Mouse (Mus musculus): ENCODE measurements around the gene Cntnap3. TPM values are rescaled to one million over a fixed set of nuclear protein-coding genes. Genes with fewer than 3 reads are reported as not detected.
"Not testable (repeated sequence)": the region's sequence is repeated elsewhere in the genome, so short reads cannot be mapped to it uniquely, and the experiment has no call there.

The Cntnap3 gene
- polyA plus RNA-seq (2012; rRNA removed): 0.01 TPM in 1 of 2 replicates, not detected in the other

DNA sequence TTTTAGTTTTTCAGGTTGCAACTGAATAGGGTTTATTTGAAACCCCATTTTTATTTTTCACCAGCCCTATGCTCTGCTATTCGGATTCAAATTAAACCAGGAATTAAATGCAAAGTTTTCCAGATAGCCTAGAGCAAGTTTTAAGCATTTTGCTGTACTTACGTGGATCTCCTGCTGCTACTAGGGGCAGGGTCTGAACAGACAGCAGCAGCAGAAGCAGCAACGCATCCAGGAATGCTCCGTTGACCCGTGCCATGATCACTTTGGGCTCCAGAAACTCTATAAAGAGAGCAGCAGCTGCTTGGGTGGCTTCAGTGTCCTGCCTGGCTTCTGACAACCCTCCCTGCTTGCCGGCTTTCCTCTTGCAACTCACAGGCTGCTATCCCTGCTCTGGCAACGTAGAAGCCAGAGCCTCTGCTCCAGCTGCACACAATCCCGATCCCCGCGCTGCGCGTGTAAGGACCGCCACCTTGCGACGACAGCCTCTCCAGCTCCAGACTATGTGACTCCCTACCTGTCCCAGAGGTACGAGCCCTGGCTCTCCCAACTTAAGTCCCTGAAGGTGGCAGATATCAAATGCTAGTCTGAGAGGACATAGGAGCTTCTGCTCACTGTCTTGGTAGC, at the start of gene Cntnap3:
TSS of gene Cntnap3 (minus strand) at position 371 of the 624 bp plus-strand sequence.
- Histone ChIP-seq H3K36me3 (ENCODE audit: control insufficient read depth, insufficient read depth, low read length) (no peaks in the 10 kb centered on the region), H3K4me3 (ENCODE audit: extremely low read depth, insufficient read depth, insufficient read length) (no peak within 1 kb of the TSS), H3K27ac (ENCODE audit: insufficient read depth, low read length) (no peak within 1 kb of the TSS), H3K27me3 (ENCODE audit: control insufficient read depth, insufficient read depth, low read length) (no peaks in the 10 kb centered on the region), H3K4me1 (ENCODE audit: control insufficient read depth, insufficient read depth, insufficient read length) (no peaks in the 10 kb centered on the region)
- no peak for DNase-seq (ENCODE audit: low read depth in 1 of 2, low spot score in 2 of 2)
- 19% methylated on average over 16 of the region's 16 CpGs for WGBS
- TF ChIP-seq POLR2A (IDR thresholded peaks at IDR 0.05; ENCODE audit: low read depth, low read length): no peak
- no peak for TF ChIP-seq CTCF (IDR thresholded peaks at IDR 0.05; ENCODE audit: extremely low read depth, insufficient read depth, insufficient read length, insufficient replicate concordance)

DNA sequence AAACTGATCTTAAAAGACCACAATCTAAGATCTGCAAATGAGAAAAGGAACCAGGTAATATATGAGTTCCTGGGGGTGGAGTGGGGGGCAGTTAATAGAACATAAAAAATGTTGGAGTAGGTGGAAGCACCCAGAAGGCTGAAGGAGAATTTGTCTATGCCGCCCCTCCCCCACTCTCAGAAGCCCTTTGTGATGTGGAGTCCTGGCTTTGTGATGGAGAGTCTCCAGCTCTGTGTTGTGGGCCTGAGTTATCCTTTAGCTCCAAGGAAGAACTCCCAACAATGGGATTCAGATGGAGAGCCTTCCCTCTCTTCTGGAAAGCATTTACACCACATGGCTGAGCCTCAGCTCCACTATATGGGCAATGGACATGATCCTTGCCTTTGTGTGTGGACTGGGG, 13.4 kb upstream of the Cntnap3 start, which contains the start of gene Spata31:
TSS of gene Spata31 (plus strand) at position 216 of the 400 bp plus-strand sequence.
- no peak for DNase-seq (ENCODE audit: low read depth in 1 of 2, low spot score in 2 of 2)
- H3K4me1 ChIP-seq (ENCODE audit: control insufficient read depth, insufficient read depth, insufficient read length): no peaks in the 10 kb centered on the region
- H3K36me3 ChIP-seq (ENCODE audit: control insufficient read depth, insufficient read depth, low read length): no peaks in the 10 kb centered on the region
- no peak within 1 kb of the TSS for H3K27ac ChIP-seq (ENCODE audit: insufficient read depth, low read length)
- 67% methylated on average over 1 of the region's 1 CpGs for WGBS
- no peak within 1 kb of the TSS for H3K4me3 ChIP-seq (ENCODE audit: extremely low read depth, insufficient read depth, insufficient read length)
- H3K27me3 ChIP-seq (ENCODE audit: control insufficient read depth, insufficient read depth, low read length): no peaks in the 10 kb centered on the region
- TF ChIP-seq CTCF (IDR thresholded peaks at IDR 0.05; ENCODE audit: extremely low read depth, insufficient read depth, insufficient read length, insufficient replicate concordance): no peak

DNA sequence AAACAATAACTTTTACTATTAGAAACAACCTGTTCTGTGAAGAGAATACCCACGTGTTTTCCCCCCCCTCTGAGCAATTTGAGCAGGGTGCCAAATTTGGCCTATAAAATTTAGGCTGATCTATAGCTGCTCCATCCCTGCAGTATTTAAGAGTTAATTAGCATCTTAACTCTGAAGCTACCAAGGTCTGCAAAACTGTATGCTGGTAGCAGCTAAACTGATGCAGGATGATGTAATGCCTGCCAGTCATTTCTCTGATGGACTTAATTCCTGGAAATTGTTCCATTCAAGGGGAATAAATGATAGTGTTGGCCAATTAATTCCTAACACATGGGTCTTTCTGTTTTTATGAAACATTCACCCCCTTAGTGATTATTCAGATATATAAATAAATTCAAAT, 623 bp downstream of the Cntnap3 start:
- H3K4me3 ChIP-seq (ENCODE audit: extremely low read depth, insufficient read depth, insufficient read length): no peak overlapping the region
- H3K27ac ChIP-seq (ENCODE audit: insufficient read depth, low read length): no peak overlapping the region
- H3K36me3 ChIP-seq (ENCODE audit: control insufficient read depth, insufficient read depth, low read length): no peaks in the 10 kb centered on the region
- no peak for DNase-seq (ENCODE audit: low read depth in 1 of 2, low spot score in 2 of 2)
- H3K4me1 ChIP-seq (ENCODE audit: control insufficient read depth, insufficient read depth, insufficient read length): no peaks in the 10 kb centered on the region
- no peaks in the 10 kb centered on the region for H3K27me3 ChIP-seq (ENCODE audit: control insufficient read depth, insufficient read depth, low read length)
- WGBS: 50% methylated on average over 1 of the region's 1 CpGs
- no peak for TF ChIP-seq CTCF (IDR thresholded peaks at IDR 0.05; ENCODE audit: extremely low read depth, insufficient read depth, insufficient read length, insufficient replicate concordance)
- no peak for TF ChIP-seq POLR2A (IDR thresholded peaks at IDR 0.05; ENCODE audit: low read depth, low read length)

DNA sequence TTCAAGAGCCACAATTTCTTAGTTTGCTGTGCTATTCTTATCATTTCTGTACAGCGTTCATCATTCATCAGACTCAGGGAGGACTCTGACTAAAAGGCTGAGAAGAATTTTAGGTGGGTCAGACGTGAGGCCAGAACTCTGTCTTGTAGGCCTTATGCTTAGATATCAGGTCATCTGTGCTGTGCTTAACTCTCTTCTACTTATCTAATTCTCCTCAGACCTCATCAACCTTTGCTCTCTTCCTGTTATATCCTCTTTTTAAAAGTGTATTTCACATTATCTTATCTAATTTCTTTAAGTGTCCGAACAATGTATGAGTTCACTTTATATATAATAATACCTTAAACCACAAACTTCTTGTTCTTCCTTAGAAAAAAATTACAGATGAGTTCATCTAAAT, 38.4 kb downstream of the Cntnap3 start:
- H3K27ac ChIP-seq (ENCODE audit: insufficient read depth, low read length): no peak overlapping the region
- no peaks in the 10 kb centered on the region for H3K36me3 ChIP-seq (ENCODE audit: control insufficient read depth, insufficient read depth, low read length)
- H3K4me3 ChIP-seq (ENCODE audit: extremely low read depth, insufficient read depth, insufficient read length): no peak overlapping the region
- TF ChIP-seq CTCF (IDR thresholded peaks at IDR 0.05; ENCODE audit: extremely low read depth, insufficient read depth, insufficient read length, insufficient replicate concordance) (no peak), POLR2A (IDR thresholded peaks at IDR 0.05; ENCODE audit: low read depth, low read length) (no peak)
- no peaks in the 10 kb centered on the region for H3K4me1 ChIP-seq (ENCODE audit: control insufficient read depth, insufficient read depth, insufficient read length)
- 88% methylated on average over 3 of the region's 3 CpGs for WGBS
- H3K27me3 ChIP-seq (ENCODE audit: control insufficient read depth, insufficient read depth, low read length): no peaks in the 10 kb centered on the region
- DNase-seq (ENCODE audit: low read depth in 1 of 2, low spot score in 2 of 2): no peak

GRCm38 (mm10) chr13:64824856-64825255, 78.9 kb downstream of the Cntnap3 start:
- not testable (repeated sequence) for H3K36me3 ChIP-seq (ENCODE audit: control insufficient read depth, insufficient read depth, low read length); DNase-seq (ENCODE audit: low read depth in 1 of 2, low spot score in 2 of 2); H3K4me1 ChIP-seq (ENCODE audit: control insufficient read depth, insufficient read depth, insufficient read length); H3K27me3 ChIP-seq (ENCODE audit: control insufficient read depth, insufficient read depth, low read length); H3K4me3 ChIP-seq (ENCODE audit: extremely low read depth, insufficient read depth, insufficient read length); H3K27ac ChIP-seq (ENCODE audit: insufficient read depth, low read length)
- WGBS: 56% methylated on average over 5 of the region's 5 CpGs

- no peaks in the 10 kb centered on the region for H3K4me1 ChIP-seq (ENCODE audit: control insufficient read depth, insufficient read depth, insufficient read length)
- 85% methylated on average over 3 of the region's 3 CpGs for WGBS
Measured at GRCm38 (mm10) chr13:64745383-64745782, 158.4 kb downstream of the Cntnap3 start.

DNA sequence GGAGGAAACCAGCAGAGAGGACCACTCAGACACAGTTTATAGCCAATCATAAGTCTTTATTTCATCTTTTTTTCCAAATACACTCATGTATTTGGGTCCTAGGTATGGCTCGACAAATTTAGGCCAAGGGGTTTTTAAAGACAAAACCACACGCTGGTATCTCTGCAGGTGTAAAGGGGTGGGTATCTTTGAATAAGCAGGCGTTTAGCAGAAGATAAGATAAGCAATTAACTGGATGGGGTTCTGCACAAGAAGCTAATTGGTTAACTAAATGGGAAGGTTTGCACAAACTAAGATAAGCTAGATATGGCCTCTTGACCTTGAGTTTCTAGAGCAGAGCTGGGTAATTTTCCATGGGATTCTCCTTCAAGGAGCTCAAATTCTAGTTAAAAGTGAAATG, 171.5 kb downstream of the Cntnap3 start:
- H3K36me3 ChIP-seq (ENCODE audit: control insufficient read depth, insufficient read depth, low read length): no peaks in the 10 kb centered on the region
- H3K27ac ChIP-seq (ENCODE audit: insufficient read depth, low read length): no peak overlapping the region
- no peaks in the 10 kb centered on the region for H3K27me3 ChIP-seq (ENCODE audit: control insufficient read depth, insufficient read depth, low read length)
- TF ChIP-seq CTCF (IDR thresholded peaks at IDR 0.05; ENCODE audit: extremely low read depth, insufficient read depth, insufficient read length, insufficient replicate concordance) (no peak), POLR2A (IDR thresholded peaks at IDR 0.05; ENCODE audit: low read depth, low read length) (no peak)
- DNase-seq (ENCODE audit: low read depth in 1 of 2, low spot score in 2 of 2): no peak
- H3K4me1 ChIP-seq (ENCODE audit: control insufficient read depth, insufficient read depth, insufficient read length): no peaks in the 10 kb centered on the region
- no peak overlapping the region for H3K4me3 ChIP-seq (ENCODE audit: extremely low read depth, insufficient read depth, insufficient read length)
- 73% methylated on average over 3 of the region's 3 CpGs for WGBS

More at GRCm38 (mm10) chr13:64745383-64745782, 158.4 kb downstream of the Cntnap3 start:
- Histone ChIP-seq H3K36me3 (ENCODE audit: control insufficient read depth, insufficient read depth, low read length) (no peaks in the 10 kb centered on the region), H3K27me3 (ENCODE audit: control insufficient read depth, insufficient read depth, low read length) (no peaks in the 10 kb centered on the region), H3K27ac (ENCODE audit: insufficient read depth, low read length) (no peak overlapping the region), H3K4me3 (ENCODE audit: extremely low read depth, insufficient read depth, insufficient read length) (no peak overlapping the region)
- no peak for DNase-seq (ENCODE audit: low read depth in 1 of 2, low spot score in 2 of 2)
- TF ChIP-seq POLR2A (IDR thresholded peaks at IDR 0.05; ENCODE audit: low read depth, low read length) (no peak), CTCF (IDR thresholded peaks at IDR 0.05; ENCODE audit: extremely low read depth, insufficient read depth, insufficient read length, insufficient replicate concordance) (no peak)
